Mouse (Mus musculus): Measurements from ENCODE around the gene Gm853. TPM values are rescaled to one million over a fixed set of nuclear protein-coding genes. Genes with fewer than 3 reads are reported as not detected.

Gm853 gene
- polyA plus RNA-seq, 1 experiment: not detected

DNA sequence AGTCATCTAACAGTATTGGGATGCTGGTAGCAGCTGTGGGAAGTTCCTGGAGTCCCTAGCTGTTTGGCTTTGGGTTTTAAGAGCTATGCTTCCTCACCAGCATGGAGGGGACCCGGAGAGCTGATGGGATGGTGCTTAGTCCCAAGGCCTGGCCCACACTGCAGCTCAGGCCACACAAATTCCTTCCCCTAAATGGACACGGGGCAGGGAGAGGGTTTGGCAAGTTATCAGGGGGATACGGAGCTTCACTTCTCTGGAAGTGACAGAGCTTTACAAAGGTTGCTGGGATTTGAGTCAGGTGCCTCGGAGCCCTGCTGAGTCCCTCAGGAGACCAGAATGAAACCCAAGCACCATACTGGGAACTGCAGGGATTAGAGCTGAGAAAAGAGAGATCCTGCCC, 60.9 kb downstream of the Gm853 start:
- no peak overlapping the region for H3K4me3 ChIP-seq (replicated peaks; ENCODE audit: control insufficient read depth, low read depth, low read length)
- no peaks in the 10 kb centered on the region; the same call in 1 of the 2 replicates for H3K4me1 ChIP-seq (ENCODE audit: control insufficient read depth, insufficient read depth, low read length)
- TF ChIP-seq CTCF (IDR thresholded peaks at IDR 0.05; ENCODE audit: control insufficient read depth, insufficient read depth, low read length) (no peak), POLR2A (IDR thresholded peaks at IDR 0.05; ENCODE audit: borderline replicate concordance, control insufficient read depth, low read depth, low read length) (no peak)
- 80% methylated on average over 4 of the region's 4 CpGs for WGBS
- no peak overlapping the region for H3K27ac ChIP-seq (ENCODE audit: control insufficient read depth, insufficient read depth, low read depth, low read length, poor library complexity)

Other genes starting within 250 kb of the Gm853 start
- gene Adgrb2, start 237.5 kb downstream of the Gm853 start, polyA plus RNA-seq (2011; ENCODE audit: insufficient read depth, insufficient read length, low replicate concordance, missing spikeins): not detected in 2 replicates
- 3.9 and 8.8 TPM in 2 replicates for gene Col16a1, start 174.6 kb downstream of the Gm853 start, polyA plus RNA-seq (2011; ENCODE audit: insufficient read depth, insufficient read length, low replicate concordance, missing spikeins)
- 23.1 and 32.6 TPM in 2 replicates for gene Pef1, start 119.8 kb downstream of the Gm853 start, polyA plus RNA-seq (2011; ENCODE audit: insufficient read depth, insufficient read length, low replicate concordance, missing spikeins)
- not detected in 2 replicates for gene Hcrtr1, start 83.0 kb downstream of the Gm853 start, polyA plus RNA-seq (2011; ENCODE audit: insufficient read depth, insufficient read length, low replicate concordance, missing spikeins)
- 29.5 and 51.1 TPM in 2 replicates for gene Tinagl1, start 47.3 kb downstream of the Gm853 start, polyA plus RNA-seq (2011; ENCODE audit: insufficient read depth, insufficient read length, low replicate concordance, missing spikeins)
- 0.52 TPM in 1 of 2 replicates, not detected in the other for gene Serinc2, start 56.8 kb upstream of the Gm853 start, polyA plus RNA-seq (2011; ENCODE audit: insufficient read depth, insufficient read length, low replicate concordance, missing spikeins)
- gene Fabp3, start 86.2 kb upstream of the Gm853 start, polyA plus RNA-seq (2011; ENCODE audit: insufficient read depth, insufficient read length, low replicate concordance, missing spikeins): 1.6 and 44.6 TPM in 2 replicates
- gene Gm10570, start 86.3 kb upstream of the Gm853 start, polyA plus RNA-seq (2011; ENCODE audit: insufficient read depth, insufficient read length, low replicate concordance, missing spikeins): not detected in 2 replicates
- 24.3 and 26.6 TPM in 2 replicates for gene Zcchc17, start 137.5 kb upstream of the Gm853 start, polyA plus RNA-seq (2011; ENCODE audit: insufficient read depth, insufficient read length, low replicate concordance, missing spikeins)
- 28.8 and 35.6 TPM in 2 replicates for gene Snrnp40, start 137.7 kb upstream of the Gm853 start, polyA plus RNA-seq (2011; ENCODE audit: insufficient read depth, insufficient read length, low replicate concordance, missing spikeins)

All from bone marrow, adult 2 months (tissue).